ENCODE assay signal across 8 mouse cellular contexts in genomic region chr17:28516881-28517280, GRCm38 (mm10). TPM values are rescaled to one million over a fixed set of nuclear protein-coding genes. Genes with fewer than 3 reads are reported as not detected.
A peak's percentile ranks its signal among the peaks of the same experiment; 100 is the strongest.
DNase-seq lines count a peak whose midpoint lies in the region; ATAC-seq and TF ChIP-seq lines count a peak whose summit lies in the region.

No protein-coding gene starts in this region.

- DNase-seq in heart, postnatal 0 days (ENCODE audit: low spot score) = no peak
- DNase-seq in heart, postnatal 10 days = no peak
- peak; percentile 55 for DNase-seq in thymus, adult 2 months
- no peak for DNase-seq in thymus, postnatal 0 days (ENCODE audit: low spot score)
- no peak for DNase-seq in limb, embryonic 14.5 days (ENCODE audit: low spot score)
- DNase-seq in thymus, postnatal 4 days = peak; percentile 60
- no peak for DNase-seq in gastrocnemius, postnatal 4 days (ENCODE audit: low spot score in 2 of 2)
- DNase-seq in ovary, postnatal 14 days (ENCODE audit: low spot score) = no peak

- H3K4me3 ChIP-seq in heart, postnatal 0 days (ENCODE audit: low read depth, low read length) = peak overlapping the region; percentile 48; the same call in 1 of the 2 replicates
- H3K4me3 ChIP-seq in thymus, adult 2 months (ENCODE audit: control insufficient read depth, insufficient read depth, low read length) = peak overlapping the region; percentile 17; the same call in 1 of the 2 replicates
- H3K4me3 ChIP-seq in limb, embryonic 14.5 days (replicated peaks; ENCODE audit: low read length) = 0 out of 2 replicates have a peak overlapping the region, but pooled peaks have one; percentile 47

- H3K4me1 ChIP-seq in heart, postnatal 0 days (ENCODE audit: control insufficient read depth, insufficient read depth) = peaks cover 36% of the 10 kb centered on the region
- peaks cover 75% of the 10 kb centered on the region for H3K4me1 ChIP-seq in thymus, adult 2 months (replicated peaks; ENCODE audit: control insufficient read depth, insufficient read depth, low read length)
- H3K4me1 ChIP-seq in limb, embryonic 14.5 days (ENCODE audit: control insufficient read depth, insufficient read depth, low read length) = peaks cover 24% of the 10 kb centered on the region

- 0 out of 2 replicates have a peak, but pooled peaks have one; percentile 0 for TF ChIP-seq CTCF in heart, postnatal 0 days (IDR thresholded peaks at IDR 0.05; ENCODE audit: low read depth)
- TF ChIP-seq CTCF in thymus, adult 2 months (IDR thresholded peaks at IDR 0.05; ENCODE audit: borderline replicate concordance, control insufficient read depth, extremely low read depth, insufficient read depth, low read length, poor library complexity) = no peak

- H3K4me2 ChIP-seq in heart, postnatal 0 days (ENCODE audit: low read depth, low read length) = peak overlapping the region; percentile 68
- H3K4me2 ChIP-seq in limb, embryonic 14.5 days (replicated peaks; ENCODE audit: low read depth, low read length, severe bottlenecking) = peak overlapping the region; percentile 96; the same call in 1 of the 2 replicates

- no peak for TF ChIP-seq EP300 in heart, postnatal 0 days (IDR thresholded peaks at IDR 0.05; ENCODE audit: low read depth)

- no peak for ATAC-seq in heart, postnatal 0 days (ENCODE audit: insufficient read depth, low read depth)
- no peak for ATAC-seq in limb, embryonic 14.5 days (ENCODE audit: low FRiP score, low read depth)

- peak overlapping the region; percentile 93 for H3K27ac ChIP-seq in heart, postnatal 0 days (ENCODE audit: low read depth)
- peak overlapping the region; percentile 89 for H3K27ac ChIP-seq in thymus, adult 2 months (ENCODE audit: control insufficient read depth, insufficient read depth, low read length)
- H3K27ac ChIP-seq in limb, embryonic 14.5 days (replicated peaks; ENCODE audit: low read depth, low read length) = no peak overlapping the region

- H3K27me3 ChIP-seq in heart, postnatal 0 days (ENCODE audit: control insufficient read depth, insufficient read depth, low read length) = no peaks in the 10 kb centered on the region
- no peaks in the 10 kb centered on the region for H3K27me3 ChIP-seq in thymus, adult 2 months (ENCODE audit: control insufficient read depth, insufficient read depth, low read length)
- H3K27me3 ChIP-seq in limb, embryonic 14.5 days (ENCODE audit: control insufficient read depth, insufficient read depth, low read length) = no peaks in the 10 kb centered on the region

- H3K9ac ChIP-seq in heart, postnatal 0 days (replicated peaks; ENCODE audit: low read depth, low read length) = peak overlapping the region; percentile 57; the same call in 1 of the 2 replicates
- H3K9ac ChIP-seq in limb, embryonic 14.5 days (ENCODE audit: low read depth, low read length, severe bottlenecking) = no peak overlapping the region

- H3K9me3 ChIP-seq in heart, postnatal 0 days (replicated peaks; ENCODE audit: control insufficient read depth, low read length) = no peaks in the 10 kb centered on the region
- no peaks in the 10 kb centered on the region for H3K9me3 ChIP-seq in limb, embryonic 14.5 days (ENCODE audit: control insufficient read depth, low read length)

- intact Hi-C loops in heart, postnatal 10 days (cut with DNase I) = no loop called here

- WGBS in heart, postnatal 0 days = 71% methylated on average over 4 of the region's 4 CpGs
- WGBS in thymus, adult 2 months = 17% methylated on average over 4 of the region's 4 CpGs
- 67% methylated on average over 4 of the region's 4 CpGs for WGBS in limb, embryonic 14.5 days

- TF ChIP-seq POLR2A in thymus, adult 2 months (IDR thresholded peaks at IDR 0.05; ENCODE audit: control insufficient read depth, extremely low read depth, insufficient read depth, low read length, poor library complexity) = no peak
- TF ChIP-seq POLR2A in limb, embryonic 14.5 days (IDR thresholded peaks at IDR 0.05; ENCODE audit: borderline replicate concordance, extremely low read depth, insufficient read depth, insufficient read length) = no peak

- no peaks in the 10 kb centered on the region for H3K36me3 ChIP-seq in heart, postnatal 0 days (replicated peaks; ENCODE audit: control insufficient read depth, insufficient read depth, low read length)
- no peaks in the 10 kb centered on the region for H3K36me3 ChIP-seq in thymus, adult 2 months (ENCODE audit: control insufficient read depth, insufficient read depth, low read length)
- H3K36me3 ChIP-seq in limb, embryonic 14.5 days (ENCODE audit: control insufficient read depth, insufficient read depth, low read length) = no peaks in the 10 kb centered on the region

RNA-seq across cellular contexts. Expression of gene Fkbp5, which starts 0.4 kb away (rescaled TPM):
- 19.4 and 37.3 TPM in 2 replicates for total RNA-seq in heart, postnatal 0 days (2014; rRNA removed; ENCODE audit: low replicate concordance)
- 7.6 and 8.3 TPM in 2 replicates for polyA plus RNA-seq in heart, postnatal 0 days (2015; fragmentation: Nextera tagmentation; extraction: Ambion mirVana)
- 10 to 100 TPM in 1 of 2 experiments, 1 to 10 TPM in 1; 9.8 to 52.9 TPM for total RNA-seq in heart, postnatal 10 days (2021)
- polyA plus RNA-seq in thymus, adult 2 months (2012; rRNA removed) = 157 and 179 TPM in 2 replicates
- 121 and 124 TPM in 2 replicates for polyA plus RNA-seq in thymus, postnatal 0 days (2015; fragmentation: Nextera tagmentation; extraction: Ambion mirVana)
- 21.4 and 23.3 TPM in 2 replicates for polyA plus RNA-seq in limb, embryonic 14.5 days (2012; rRNA removed)
- polyA plus RNA-seq in limb, embryonic 14.5 days (2014; fragmentation: Nextera tagmentation; extraction: Ambion mirVana) = 8.7 and 9.2 TPM in 2 replicates
- total RNA-seq in gastrocnemius, postnatal 4 days (2021) = 10 to 100 TPM; 11.5 to 12.0 TPM

RNA-seq across cellular contexts. Expression of gene Armc12, which starts 13.7 kb away (rescaled TPM):
- not detected in 2 replicates for total RNA-seq in heart, postnatal 0 days (2014; rRNA removed; ENCODE audit: low replicate concordance)
- not detected in 2 replicates for polyA plus RNA-seq in heart, postnatal 0 days (2015; fragmentation: Nextera tagmentation; extraction: Ambion mirVana)
- not detected for total RNA-seq in heart, postnatal 10 days (2021)
- polyA plus RNA-seq in thymus, adult 2 months (2012; rRNA removed) = 0.33 and 0.58 TPM in 2 replicates
- polyA plus RNA-seq in thymus, postnatal 0 days (2015; fragmentation: Nextera tagmentation; extraction: Ambion mirVana) = not detected in 2 replicates
- polyA plus RNA-seq in limb, embryonic 14.5 days (2012; rRNA removed) = 0.04 and 0.05 TPM in 2 replicates
- polyA plus RNA-seq in limb, embryonic 14.5 days (2014; fragmentation: Nextera tagmentation; extraction: Ambion mirVana) = not detected in 2 replicates
- not detected for total RNA-seq in gastrocnemius, postnatal 4 days (2021)

RNA-seq across cellular contexts. Expression of gene Clpsl2, which starts 32.3 kb away (rescaled TPM):
- total RNA-seq in heart, postnatal 0 days (2014; rRNA removed; ENCODE audit: low replicate concordance) = not detected in 2 replicates
- not detected in 2 replicates for polyA plus RNA-seq in heart, postnatal 0 days (2015; fragmentation: Nextera tagmentation; extraction: Ambion mirVana)
- total RNA-seq in heart, postnatal 10 days (2021) = not detected
- not detected in 2 replicates for polyA plus RNA-seq in thymus, adult 2 months (2012; rRNA removed)
- polyA plus RNA-seq in thymus, postnatal 0 days (2015; fragmentation: Nextera tagmentation; extraction: Ambion mirVana) = not detected in 2 replicates
- 0.18 TPM in 1 of 2 replicates, not detected in the other for polyA plus RNA-seq in limb, embryonic 14.5 days (2012; rRNA removed)
- not detected in 2 replicates for polyA plus RNA-seq in limb, embryonic 14.5 days (2014; fragmentation: Nextera tagmentation; extraction: Ambion mirVana)
- not detected for total RNA-seq in gastrocnemius, postnatal 4 days (2021)

RNA-seq across cellular contexts. Expression of gene Clps, which starts 43.7 kb away (rescaled TPM):
- not detected in 2 replicates for total RNA-seq in heart, postnatal 0 days (2014; rRNA removed; ENCODE audit: low replicate concordance)
- polyA plus RNA-seq in heart, postnatal 0 days (2015; fragmentation: Nextera tagmentation; extraction: Ambion mirVana) = not detected in 2 replicates
- not detected for total RNA-seq in heart, postnatal 10 days (2021)
- 1.3 and 5.4 TPM in 2 replicates for polyA plus RNA-seq in thymus, adult 2 months (2012; rRNA removed)
- polyA plus RNA-seq in thymus, postnatal 0 days (2015; fragmentation: Nextera tagmentation; extraction: Ambion mirVana) = 1.4 and 1.9 TPM in 2 replicates
- 0.15 and 0.59 TPM in 2 replicates for polyA plus RNA-seq in limb, embryonic 14.5 days (2012; rRNA removed)
- not detected in 2 replicates for polyA plus RNA-seq in limb, embryonic 14.5 days (2014; fragmentation: Nextera tagmentation; extraction: Ambion mirVana)
- not detected for total RNA-seq in gastrocnemius, postnatal 4 days (2021)

RNA-seq across cellular contexts. Expression of gene Lhfpl5, which starts 58.6 kb away (rescaled TPM):
- total RNA-seq in heart, postnatal 0 days (2014; rRNA removed; ENCODE audit: low replicate concordance) = not detected in 2 replicates
- polyA plus RNA-seq in heart, postnatal 0 days (2015; fragmentation: Nextera tagmentation; extraction: Ambion mirVana) = 0.07 and 0.10 TPM in 2 replicates
- not detected for total RNA-seq in heart, postnatal 10 days (2021)
- polyA plus RNA-seq in thymus, adult 2 months (2012; rRNA removed) = 0.24 and 0.27 TPM in 2 replicates
- 0.27 TPM in 1 of 2 replicates, not detected in the other for polyA plus RNA-seq in thymus, postnatal 0 days (2015; fragmentation: Nextera tagmentation; extraction: Ambion mirVana)
- polyA plus RNA-seq in limb, embryonic 14.5 days (2012; rRNA removed) = 0.05 TPM in 1 of 2 replicates, not detected in the other
- 0.17 and 0.53 TPM in 2 replicates for polyA plus RNA-seq in limb, embryonic 14.5 days (2014; fragmentation: Nextera tagmentation; extraction: Ambion mirVana)
- total RNA-seq in gastrocnemius, postnatal 4 days (2021) = not detected

Comparison
In these comparisons a context has a peak if more than half of its experiments do, and no peak if none do; other contexts are left out.
1. DNase-seq: peak in thymus, adult 2 months (single experiment) and thymus, postnatal 4 days (single experiment); none in heart, postnatal 0 days (single experiment), heart, postnatal 10 days (0 of 2), thymus, postnatal 0 days (single experiment), limb, embryonic 14.5 days (single experiment), gastrocnemius, postnatal 4 days (0 of 2) and ovary, postnatal 14 days (single experiment).
2. Peak in every context shown above with its lines, with median percentiles within 50 percentile points of each other: H3K4me3 ChIP-seq.